Mouse (Mus musculus) hindbrain, embryonic 13.5 days (tissue): ENCODE data around the gene Gsdma3. TPM values are rescaled to one million over a fixed set of nuclear protein-coding genes. Genes with fewer than 3 reads are reported as not detected.

Source experiments
- ATAC-seq: fragments of 200-750 bp; cut with Nextera tagmentation; 2 replicates; pipeline ENCODE4 v1.8.0; 2017; ENCODE audit warnings: moderate TSS enrichment; ENCODE audit not compliant: low FRiP score
- H3K27ac ChIP-seq: fragments of 300-500 bp; sonication (generic); 2 replicates; pipeline ENCODE4 v1.5.1; 2015; ENCODE audit warnings: inconsistent platforms, mild to moderate bottlenecking, moderate library complexity
- H3K27me3 ChIP-seq: fragments of 300-500 bp; sonication (generic); 2 replicates; pipeline ENCODE4 v1.6.1; 2015; ENCODE audit warnings: mild to moderate bottlenecking, inconsistent platforms
- H3K36me3 ChIP-seq: fragments of 300-500 bp; sonication (generic); 2 replicates; pipeline ENCODE4 v1.6.1; 2015; ENCODE audit warnings: mild to moderate bottlenecking, inconsistent platforms
- H3K4me1 ChIP-seq: fragments of 300-500 bp; sonication (generic); replicated peaks from 2 replicates; pipeline ENCODE4 v1.6.1; 2015; ENCODE audit warnings: inconsistent platforms
- H3K4me2 ChIP-seq: fragments of 300-500 bp; sonication (generic); 2 replicates; pipeline ENCODE4 v1.6.1; 2015; ENCODE audit warnings: inconsistent platforms, mild to moderate bottlenecking, moderate library complexity
- H3K4me3 ChIP-seq: fragments of 300-500 bp; sonication (generic); 2 replicates; pipeline ENCODE4 v1.5.1; 2015; ENCODE audit warnings: mild to moderate bottlenecking, inconsistent platforms
- H3K9ac ChIP-seq: fragments of 300-500 bp; sonication (generic); 2 replicates; pipeline ENCODE4 v1.6.1; 2015; ENCODE audit warnings: mild to moderate bottlenecking, inconsistent platforms
- H3K9me3 ChIP-seq: fragments of 300-500 bp; sonication (generic); 2 replicates; pipeline ENCODE4 v1.6.1; 2016; ENCODE audit warnings: inconsistent platforms
- WGBS: fragments of 180-500 bp; shearing (Covaris S2); methylation state at CpG from one replicate; pipeline ENCODE4 v1.1.7; 2015; 5-methylcytosine and 5-hydroxymethylcytosine counted together
- polyA plus RNA-seq: library from polyadenylated mRNA; unstranded; fragments of >200 nt; fragmentation: Nextera tagmentation; extraction: Ambion mirVana; gene quantifications from 2 replicates; pipeline ENCODE4 v1.2.1, GENCODE M21; 2015

Gsdma3 gene
- polyA plus RNA-seq, 1 experiment from 2014 or later, result not detected

- WGBS, result under 1% methylated on average over 49 of the region's 49 CpGs
- peaks cover 7% of the 10 kb centered on the region; the same call in 1 of the 2 replicates for H3K27me3 ChIP-seq
- H3K9me3 ChIP-seq, result no peaks in the 10 kb centered on the region
- H3K9ac ChIP-seq, result peak within 1 kb of the TSS; percentile 91
- peaks cover 18% of the 10 kb centered on the region for H3K36me3 ChIP-seq
- peak within 1 kb of the TSS; percentile 85 for H3K27ac ChIP-seq
- peak within 1 kb of the TSS; percentile 86 for H3K4me3 ChIP-seq
- peaks cover 39% of the 10 kb centered on the region for H3K4me1 ChIP-seq
- peak within 1 kb of the TSS; percentile 93 for H3K4me2 ChIP-seq
- ATAC-seq, result peak; percentile 94
Measured at GRCm38 (mm10) chr11:98586892-98587563, 39.1 kb upstream of the Gsdma3 start, which contains the start of gene Ormdl3. Ormdl3 (minus strand) TSS chr11:98587368.

GRCm38 (mm10) chr11:98587684-98588546, 38.2 kb upstream of the Gsdma3 start:
- Histone ChIP-seq H3K9ac (peak overlapping the region; percentile 91; the same call in 1 of the 2 replicates), H3K4me3 (peak overlapping the region; percentile 86), H3K27ac (peak overlapping the region; percentile 60), H3K27me3 (peaks cover 14% of the 10 kb centered on the region), H3K4me1 (peaks cover 39% of the 10 kb centered on the region), H3K36me3 (peaks cover 10% of the 10 kb centered on the region), H3K4me2 (peak overlapping the region; percentile 93), H3K9me3 (no peaks in the 10 kb centered on the region)
- WGBS, result 7% methylated on average over 20 of the region's 20 CpGs
- ATAC-seq, result peak; percentile 43

- Histone ChIP-seq H3K27me3 (peaks cover 14% of the 10 kb centered on the region), H3K36me3 (peaks cover under 1% of the 10 kb centered on the region; the same call in 1 of the 2 replicates), H3K27ac (0 out of 2 replicates have a peak overlapping the region, but pooled peaks have one; percentile 60), H3K4me3 (no peak overlapping the region), H3K9ac (no peak overlapping the region), H3K4me2 (peak overlapping the region; percentile 93; the same call in 1 of the 2 replicates), H3K9me3 (no peaks in the 10 kb centered on the region), H3K4me1 (peaks cover 39% of the 10 kb centered on the region)
- ATAC-seq, result no peak
- 67% methylated on average over 6 of the region's 6 CpGs for WGBS
Measured at GRCm38 (mm10) chr11:98588833-98589281, 37.3 kb upstream of the Gsdma3 start.

- Histone ChIP-seq H3K27ac (no peak overlapping the region), H3K4me3 (no peak overlapping the region), H3K36me3 (no peaks in the 10 kb centered on the region), H3K9ac (no peak overlapping the region), H3K4me2 (no peak overlapping the region), H3K9me3 (no peaks in the 10 kb centered on the region), H3K27me3 (peaks cover 19% of the 10 kb centered on the region), H3K4me1 (peaks cover 39% of the 10 kb centered on the region)
- no peak for ATAC-seq
- WGBS, result 86% methylated on average over 8 of the region's 8 CpGs
Measured at GRCm38 (mm10) chr11:98589306-98589705, 36.9 kb upstream of the Gsdma3 start.

GRCm38 (mm10) chr11:98590548-98591445, 35.4 kb upstream of the Gsdma3 start:
- 76% methylated on average over 19 of the region's 19 CpGs for WGBS

GRCm38 (mm10) chr11:98595021-98595420, 31.1 kb upstream of the Gsdma3 start:
- H3K4me3 ChIP-seq, result no peak overlapping the region
- WGBS, result 78% methylated on average over 6 of the region's 6 CpGs
- H3K36me3 ChIP-seq, result no peaks in the 10 kb centered on the region
- H3K27ac ChIP-seq, result no peak overlapping the region
- no peak for ATAC-seq
- no peak overlapping the region for H3K4me2 ChIP-seq
- H3K9me3 ChIP-seq, result no peaks in the 10 kb centered on the region
- H3K27me3 ChIP-seq, result peaks cover 46% of the 10 kb centered on the region
- H3K9ac ChIP-seq, result no peak overlapping the region
- peaks cover 7% of the 10 kb centered on the region; the same call in 1 of the 2 replicates for H3K4me1 ChIP-seq

More at GRCm38 (mm10) chr11:98590548-98591445, 35.4 kb upstream of the Gsdma3 start:
- no peaks in the 10 kb centered on the region for H3K36me3 ChIP-seq
- H3K4me2 ChIP-seq, result no peak overlapping the region
- peaks cover 22% of the 10 kb centered on the region for H3K27me3 ChIP-seq
- H3K4me1 ChIP-seq, result peaks cover 24% of the 10 kb centered on the region
- H3K4me3 ChIP-seq, result no peak overlapping the region
- H3K9me3 ChIP-seq, result no peaks in the 10 kb centered on the region
- no peak overlapping the region for H3K9ac ChIP-seq
- no peak for ATAC-seq
- no peak overlapping the region for H3K27ac ChIP-seq

- no peak for ATAC-seq
- no peak overlapping the region for H3K27ac ChIP-seq
- WGBS, result 81% methylated on average over 10 of the region's 10 CpGs
- no peaks in the 10 kb centered on the region for H3K9me3 ChIP-seq
- no peaks in the 10 kb centered on the region for H3K36me3 ChIP-seq
- no peak overlapping the region for H3K9ac ChIP-seq
- peaks cover 49% of the 10 kb centered on the region for H3K27me3 ChIP-seq
- no peak overlapping the region for H3K4me2 ChIP-seq
- peaks cover 7% of the 10 kb centered on the region; the same call in 1 of the 2 replicates for H3K4me1 ChIP-seq
- no peak overlapping the region for H3K4me3 ChIP-seq
Measured at GRCm38 (mm10) chr11:98595473-98595872, 30.7 kb upstream of the Gsdma3 start.

- Histone ChIP-seq H3K4me1 (peaks cover 7% of the 10 kb centered on the region; the same call in 1 of the 2 replicates), H3K9me3 (no peaks in the 10 kb centered on the region), H3K36me3 (no peaks in the 10 kb centered on the region), H3K4me2 (no peak overlapping the region), H3K4me3 (no peak overlapping the region), H3K9ac (no peak overlapping the region), H3K27me3 (peaks cover 54% of the 10 kb centered on the region), H3K27ac (no peak overlapping the region)
- no peak for ATAC-seq
- WGBS, result 88% methylated on average over 3 of the region's 3 CpGs
Measured at GRCm38 (mm10) chr11:98595955-98596354, 30.2 kb upstream of the Gsdma3 start.

- no peak overlapping the region for H3K27ac ChIP-seq
- H3K9ac ChIP-seq, result no peak overlapping the region
- WGBS, result 37% methylated on average over 6 of the region's 6 CpGs
- no peaks in the 10 kb centered on the region for H3K9me3 ChIP-seq
- no peak overlapping the region for H3K4me3 ChIP-seq
- H3K4me1 ChIP-seq, result peaks cover 11% of the 10 kb centered on the region; the same call in 1 of the 2 replicates
- H3K4me2 ChIP-seq, result no peak overlapping the region
- no peak for ATAC-seq
- H3K36me3 ChIP-seq, result no peaks in the 10 kb centered on the region
- H3K27me3 ChIP-seq, result peaks cover 52% of the 10 kb centered on the region
Measured at GRCm38 (mm10) chr11:98597363-98597762, 28.8 kb upstream of the Gsdma3 start.

- WGBS, result 88% methylated on average over 8 of the region's 8 CpGs
- H3K27me3 ChIP-seq, result peaks cover 49% of the 10 kb centered on the region
- no peak for ATAC-seq
- no peak within 1 kb of the TSS for H3K4me2 ChIP-seq
- no peak within 1 kb of the TSS for H3K4me3 ChIP-seq
- peaks cover 13% of the 10 kb centered on the region; the same call in 1 of the 2 replicates for H3K4me1 ChIP-seq
- H3K9ac ChIP-seq, result 0 out of 2 replicates have a peak within 1 kb of the TSS, but pooled peaks have one; percentile 13
- no peaks in the 10 kb centered on the region for H3K9me3 ChIP-seq
- no peak within 1 kb of the TSS for H3K27ac ChIP-seq
- H3K36me3 ChIP-seq, result no peaks in the 10 kb centered on the region
Measured at GRCm38 (mm10) chr11:98597991-98598390, 28.2 kb upstream of the Gsdma3 start, which contains the start of gene Lrrc3c. Lrrc3c (plus strand) TSS chr11:98598291.

GRCm38 (mm10) chr11:98598851-98599290, 27.3 kb upstream of the Gsdma3 start:
- peaks cover 13% of the 10 kb centered on the region; the same call in 1 of the 2 replicates for H3K4me1 ChIP-seq
- no peak for ATAC-seq
- H3K9ac ChIP-seq, result 0 out of 2 replicates have a peak overlapping the region, but pooled peaks have one; percentile 13
- WGBS, result 62% methylated on average over 18 of the region's 18 CpGs
- H3K9me3 ChIP-seq, result no peaks in the 10 kb centered on the region
- no peak overlapping the region for H3K27ac ChIP-seq
- H3K4me2 ChIP-seq, result no peak overlapping the region
- H3K36me3 ChIP-seq, result no peaks in the 10 kb centered on the region
- no peak overlapping the region for H3K4me3 ChIP-seq
- H3K27me3 ChIP-seq, result peaks cover 48% of the 10 kb centered on the region
